ENCODE assay signal across 15 mouse cellular contexts in the genomic region with DNA sequence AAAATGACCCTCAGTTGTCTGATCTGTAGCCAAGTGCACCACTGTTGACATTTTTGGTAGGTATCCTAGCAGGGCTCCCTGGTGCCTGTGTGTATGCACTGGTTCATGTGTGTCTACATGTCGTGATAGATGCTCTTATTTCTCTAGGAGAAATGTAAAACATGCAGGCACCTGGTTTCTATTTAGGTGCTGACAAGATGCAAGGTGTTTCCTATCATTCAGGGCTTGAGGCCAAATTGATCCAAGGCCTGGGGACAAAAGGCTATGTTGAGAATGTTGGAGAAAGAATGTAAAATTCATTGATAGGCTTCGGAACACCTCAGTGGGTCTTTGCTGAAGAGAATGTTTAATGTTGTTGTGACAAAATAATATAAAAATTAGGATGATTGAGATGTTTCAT. TPM values are rescaled to one million over a fixed set of nuclear protein-coding genes. Genes with fewer than 3 reads are reported as not detected.
"Had no signal": no experiment of that assay in that cellular context is flagged by ENCODE, and none has a peak within 500 bp of the region (broad histone marks: within the 10 kb centered on the region; RNA-seq: fewer than 3 reads in every experiment).

No protein-coding gene starts in this region.

- H3K27me3 ChIP-seq: lung, embryonic 15.5 days; midbrain, embryonic 13.5 days; midbrain, embryonic 15.5 days; stomach, embryonic 15.5 days had no signal

- ATAC-seq: liver, postnatal 0 days; lung, postnatal 0 days; midbrain, embryonic 13.5 days; midbrain, embryonic 15.5 days had no signal

- H3K4me1 ChIP-seq: liver, embryonic 15.5 days; lung, embryonic 15.5 days had no signal

- H3K4me2 ChIP-seq: liver, embryonic 15.5 days; lung, embryonic 15.5 days; midbrain, embryonic 11.5 days; midbrain, embryonic 13.5 days; midbrain, embryonic 15.5 days; stomach, embryonic 15.5 days had no signal

- H3K27ac ChIP-seq: liver, embryonic 15.5 days; lung, embryonic 15.5 days; midbrain, embryonic 13.5 days; midbrain, embryonic 15.5 days; stomach, embryonic 15.5 days; stomach, postnatal 0 days had no signal

- DNase-seq: liver, postnatal 0 days; lung, adult 2 months; lung, postnatal 4 days; right cerebral cortex, postnatal 14 days; thymus, adult 2 months; thymus, postnatal 25 days; thymus, postnatal 4 days had no signal

- H3K9ac ChIP-seq: liver, embryonic 15.5 days; liver, postnatal 0 days; lung, embryonic 15.5 days; midbrain, embryonic 13.5 days; midbrain, embryonic 15.5 days; stomach, embryonic 15.5 days had no signal

- H3K4me3 ChIP-seq: liver, embryonic 15.5 days; lung, embryonic 15.5 days; midbrain, embryonic 13.5 days; midbrain, embryonic 15.5 days; stomach, embryonic 15.5 days had no signal

- H3K9me3 ChIP-seq: liver, embryonic 15.5 days; lung, embryonic 15.5 days; midbrain, embryonic 13.5 days; midbrain, embryonic 15.5 days; stomach, embryonic 15.5 days had no signal

RNA-seq across cellular contexts. Expression of a gene that starts 0.4 kb away (rescaled TPM):
- polyA plus RNA-seq: lung, embryonic 15.5 days had no signal
